Mouse (Mus musculus) kidney, postnatal 25 days (tissue): ENCODE results near the gene Nuak2.
A peak's percentile ranks its signal among the peaks of the same experiment; 100 is the strongest.

Experiments used
- DNase-seq, 2 experiments: peaks; one replicate each; pipeline ENCODE4 v3.0.0; 2021; ENCODE audit warnings: mixed read lengths in 2 of 2

The Nuak2 gene

DNA sequence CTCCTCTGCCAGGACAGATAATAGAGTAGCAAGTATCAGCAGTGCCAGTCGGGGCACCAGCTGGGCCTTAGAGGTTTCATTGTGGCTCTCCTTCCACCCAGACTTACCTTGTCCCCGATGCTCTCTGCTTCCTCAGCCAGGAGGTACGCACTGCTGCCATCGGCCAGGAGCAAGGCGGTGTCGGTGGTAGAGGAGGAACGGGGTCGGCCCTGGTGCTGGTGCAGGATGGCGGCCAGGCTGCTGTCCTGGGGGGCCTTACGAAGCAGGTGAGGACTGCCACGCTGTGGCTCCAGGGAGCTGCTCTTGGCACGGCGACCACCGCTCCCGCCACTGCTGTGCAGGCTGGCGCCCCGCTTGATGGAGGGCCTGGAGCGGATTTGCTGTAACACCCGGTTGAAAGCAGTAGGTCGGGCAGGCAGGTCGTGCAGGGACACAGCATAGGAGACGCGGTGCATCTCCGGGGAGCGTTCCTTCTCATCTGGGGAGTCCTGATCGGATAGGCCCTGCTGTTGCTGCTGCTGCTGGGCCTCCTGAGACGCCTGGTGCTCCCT is 64.7 kb downstream of the Nuak2 start:
- DNase-seq, result no peak

DNA sequence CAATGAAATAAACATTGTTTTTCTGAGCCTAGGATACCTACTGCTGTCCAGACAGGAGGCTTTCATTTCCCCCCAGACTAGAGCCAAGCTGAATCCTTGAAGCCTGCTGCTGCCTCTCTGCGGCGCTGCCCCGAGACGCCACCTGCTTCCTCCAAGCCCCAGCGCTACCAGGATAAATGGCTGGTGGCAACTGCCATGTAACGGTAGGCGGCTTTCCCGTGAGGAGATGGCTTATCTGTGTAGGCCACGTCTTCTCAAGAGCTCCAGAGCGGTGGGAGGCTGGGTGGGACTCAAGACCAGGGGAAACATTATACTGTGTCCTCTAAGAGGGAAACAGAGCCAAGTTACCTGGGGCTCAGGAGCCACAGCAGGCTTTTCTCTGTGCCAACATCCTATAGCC is 66.0 kb downstream of the Nuak2 start:
- peak in 1 of 2 experiments; percentile 37 for DNase-seq
